Comparison of ENCODE assay signal across 1 mouse cellular context in genomic region chr14:54650621-54651454, GRCm38 (mm10).
TF ChIP-seq lines count a peak whose summit lies in the region.

No protein-coding gene starts in this region.

TF ChIP-seq in myocyte, 11 proteins besides CTCF, POLR2A, EP300 and RAD21:
- TF ChIP-seq TCF12 (IDR thresholded peaks at IDR 0.05; ENCODE audit: insufficient read depth, poor library complexity, severe bottlenecking) (no peak), REST (IDR thresholded peaks at IDR 0.05; ENCODE audit: insufficient read depth, insufficient read length) (no peak), E2F4 (IDR thresholded peaks at IDR 0.05; ENCODE audit: insufficient read depth) (no peak), MAX (IDR thresholded peaks at IDR 0.05; ENCODE audit: low read depth) (no peak), SRF (IDR thresholded peaks at IDR 0.05; ENCODE audit: control insufficient read depth, insufficient read length, low read depth) (no peak), MYOG (IDR thresholded peaks at IDR 0.05; ENCODE audit: control insufficient read depth in 1 of 3, insufficient read depth in 1 of 3, insufficient read length in 2 of 3, low read depth in 2 of 3) (no peak), CEBPB (IDR thresholded peaks at IDR 0.05; ENCODE audit: insufficient read depth, poor library complexity, severe bottlenecking) (no peak), TCF3 (IDR thresholded peaks at IDR 0.05; ENCODE audit: insufficient read length, low read depth) (no peak), USF1 (IDR thresholded peaks at IDR 0.05; ENCODE audit: low read depth) (no peak), POLR2AphosphoS2 (IDR thresholded peaks at IDR 0.05; ENCODE audit: insufficient read length, low read depth) (no peak), MYOD1 (IDR thresholded peaks at IDR 0.05; ENCODE audit: control insufficient read depth in 1 of 3, insufficient read length in 2 of 3, low read depth in 2 of 3) (no peak)
